Mouse (Mus musculus): ENCODE results near the gene Pxylp1. TPM values are rescaled to one million over a fixed set of nuclear protein-coding genes. Genes with fewer than 3 reads are reported as not detected.
"Not testable (repeated sequence)": the region's sequence is repeated elsewhere in the genome, so short reads cannot be mapped to it uniquely, and the experiment has no call there.

Pxylp1 gene
- 41.1 and 41.3 TPM in 2 replicates for polyA plus RNA-seq (2014; fragmentation: Nextera tagmentation; extraction: Ambion mirVana)

DNA sequence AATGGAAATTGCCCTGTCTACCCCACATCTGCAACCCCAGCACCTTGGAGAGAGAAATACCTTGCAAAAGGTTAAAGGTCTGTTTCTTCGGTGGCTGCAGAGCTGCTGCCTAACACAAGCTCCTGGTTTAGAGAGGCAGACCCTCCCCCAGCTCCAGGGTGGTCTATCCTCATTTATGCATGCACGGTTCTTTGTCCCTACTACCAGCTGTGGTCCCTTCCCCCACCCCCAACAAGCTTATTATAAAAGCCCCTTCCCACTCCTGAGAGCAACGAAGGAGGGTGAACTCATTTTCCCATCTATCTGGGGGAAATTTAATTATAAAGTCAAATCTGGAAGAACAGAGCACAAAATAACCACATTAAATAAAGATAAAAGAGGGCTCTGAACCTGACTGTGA is at the start of gene Pxylp1:
TSS of gene Pxylp1 (minus strand) at position 124 of the 400 bp plus-strand sequence.
- peaks cover 7 to 13% of the 10 kb centered on the region in 2 experiments for H3K4me1 ChIP-seq (ENCODE audit: control insufficient read depth in 2 of 2, insufficient read depth in 2 of 2, low read length in 2 of 2)
- H3K4me3 ChIP-seq (ENCODE audit: control insufficient read depth in 1 of 2, insufficient read depth in 1 of 2, low read depth in 1 of 2, low read length in 2 of 2), result no peak within 1 kb of the TSS
- no peak within 1 kb of the TSS for H3K4me2 ChIP-seq (ENCODE audit: low read length)
- WGBS, result 43% methylated on average over 3 of the region's 3 CpGs
- ATAC-seq (ENCODE audit: insufficient number of reproducible peaks, insufficient read depth, low FRiP score, low read depth), result no peak
- H3K9ac ChIP-seq (ENCODE audit: low read length), result no peak within 1 kb of the TSS
- no peaks in the 10 kb centered on the region for H3K9me3 ChIP-seq (ENCODE audit: control insufficient read depth, low read length)
- no peaks in the 10 kb centered on the region for H3K27me3 ChIP-seq (ENCODE audit: control insufficient read depth, insufficient read depth, low read length)
- no peak within 1 kb of the TSS for H3K27ac ChIP-seq (replicated peaks in 1 of 2; ENCODE audit: control insufficient read depth in 1 of 2, insufficient read depth in 1 of 2, low read depth in 2 of 2, low read length in 2 of 2)
- H3K36me3 ChIP-seq (ENCODE audit: control insufficient read depth, insufficient read depth, low read length), result no peaks in the 10 kb centered on the region

DNA sequence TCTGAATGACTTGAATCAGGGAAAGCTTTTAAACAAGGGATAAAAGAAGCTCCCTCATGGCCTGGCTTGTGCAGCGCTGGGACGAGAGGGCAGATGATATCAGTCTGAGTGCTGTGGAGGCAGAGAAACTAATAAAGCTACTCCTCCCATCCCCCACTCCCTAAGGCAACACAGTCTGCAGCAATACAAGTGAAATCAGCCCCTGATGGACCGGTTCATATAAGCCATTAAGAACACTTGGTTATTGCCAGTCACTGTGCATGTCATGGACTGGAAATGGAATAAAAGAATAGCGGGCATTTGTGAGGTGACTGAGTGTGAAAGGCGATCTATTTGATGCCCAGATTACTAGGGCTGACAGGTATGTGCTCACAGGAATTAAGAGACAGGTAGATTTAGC is 46.4 kb upstream of the Pxylp1 start:
- Histone ChIP-seq H3K4me1 (ENCODE audit: control insufficient read depth in 2 of 2, insufficient read depth in 2 of 2, low read length in 2 of 2) (no peaks in the 10 kb centered on the region; a peak in 1 of 4 replicates), H3K27ac (replicated peaks in 1 of 2; ENCODE audit: control insufficient read depth in 1 of 2, insufficient read depth in 1 of 2, low read depth in 2 of 2, low read length in 2 of 2) (no peak overlapping the region), H3K36me3 (ENCODE audit: control insufficient read depth, insufficient read depth, low read length) (peaks cover 30% of the 10 kb centered on the region), H3K9me3 (ENCODE audit: control insufficient read depth, low read length) (0 out of 2 replicates have a peak, but pooled peaks cover 11% of the 10 kb centered on the region), H3K4me3 (ENCODE audit: control insufficient read depth in 1 of 2, insufficient read depth in 1 of 2, low read depth in 1 of 2, low read length in 2 of 2) (no peak overlapping the region), H3K4me2 (ENCODE audit: low read length) (no peak overlapping the region), H3K9ac (ENCODE audit: low read length) (no peak overlapping the region), H3K27me3 (ENCODE audit: control insufficient read depth, insufficient read depth, low read length) (no peaks in the 10 kb centered on the region; the same call in 1 of the 2 replicates)
- ATAC-seq (ENCODE audit: insufficient number of reproducible peaks, insufficient read depth, low FRiP score, low read depth), result no peak
- WGBS, result 70% methylated on average over 5 of the region's 5 CpGs

DNA sequence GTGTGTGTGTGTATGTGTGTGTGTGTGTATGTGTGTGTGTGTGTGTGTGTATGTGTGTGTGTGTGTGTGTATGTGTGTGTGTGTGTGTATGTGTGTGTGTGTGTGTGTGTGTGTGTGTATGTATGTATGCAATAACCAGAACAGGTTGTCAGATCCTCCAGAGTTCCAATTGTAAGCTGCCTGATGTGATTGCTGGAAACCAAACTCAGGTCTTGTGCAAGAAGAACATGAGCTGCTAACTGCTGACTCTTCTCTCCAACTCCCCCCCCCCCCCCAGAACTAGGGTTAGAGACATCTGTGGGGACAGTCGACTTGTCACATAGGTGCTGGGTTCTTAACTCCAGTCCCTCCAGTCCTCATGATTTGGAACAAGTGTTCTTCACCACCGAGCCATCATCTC is 44.0 kb upstream of the Pxylp1 start:
- H3K9ac ChIP-seq (ENCODE audit: low read length); ATAC-seq (ENCODE audit: insufficient number of reproducible peaks, insufficient read depth, low FRiP score, low read depth); H3K27me3 ChIP-seq (ENCODE audit: control insufficient read depth, insufficient read depth, low read length); H3K27ac ChIP-seq (replicated peaks in 1 of 2; ENCODE audit: control insufficient read depth in 1 of 2, insufficient read depth in 1 of 2, low read depth in 2 of 2, low read length in 2 of 2); H3K4me1 ChIP-seq (ENCODE audit: control insufficient read depth in 2 of 2, insufficient read depth in 2 of 2, low read length in 2 of 2); H3K36me3 ChIP-seq (ENCODE audit: control insufficient read depth, insufficient read depth, low read length); H3K4me3 ChIP-seq (ENCODE audit: control insufficient read depth in 1 of 2, insufficient read depth in 1 of 2, low read depth in 1 of 2, low read length in 2 of 2); H3K4me2 ChIP-seq (ENCODE audit: low read length): not testable (repeated sequence)
- WGBS, result 87% methylated on average over 2 of the region's 2 CpGs
- H3K9me3 ChIP-seq (ENCODE audit: control insufficient read depth, low read length), result 0 out of 2 replicates have a peak, but pooled peaks cover 11% of the 10 kb centered on the region

DNA sequence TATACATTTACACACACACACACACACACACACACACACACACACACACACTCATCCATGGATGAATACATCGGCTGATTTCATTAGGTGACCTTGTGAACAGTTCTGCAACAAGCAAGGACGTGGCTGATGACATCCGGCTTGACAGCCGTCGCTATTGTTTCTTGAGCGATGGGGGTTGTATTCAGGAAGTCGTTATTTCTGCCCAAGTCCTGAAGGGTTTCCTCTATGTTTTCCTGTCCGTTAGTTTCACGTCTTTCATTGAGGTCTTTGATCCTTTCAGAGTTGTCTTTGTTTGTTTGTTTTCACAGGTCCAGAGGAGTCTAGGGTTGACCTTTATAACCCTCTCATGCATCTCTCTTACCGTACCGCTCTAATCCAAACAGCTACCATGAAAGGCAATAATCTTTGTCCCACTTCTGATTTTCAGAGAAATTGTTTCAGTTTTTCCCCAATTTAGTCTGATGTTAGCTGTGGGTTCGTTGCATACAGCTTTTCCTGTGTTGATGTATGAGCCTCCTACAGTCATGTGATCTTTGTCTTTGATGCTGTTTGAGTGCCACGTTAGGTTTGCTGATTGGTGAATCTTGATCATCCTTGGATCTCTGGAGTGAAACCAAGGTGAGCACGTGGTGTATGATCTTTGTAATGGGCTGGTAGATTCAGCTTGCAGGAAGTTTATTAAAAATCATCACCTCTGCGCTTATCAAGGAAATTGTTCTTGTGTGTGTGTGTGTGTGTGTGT is 43.3 kb upstream of the Pxylp1 start:
- Histone ChIP-seq H3K9me3 (ENCODE audit: control insufficient read depth, low read length) (0 out of 2 replicates have a peak, but pooled peaks cover 7% of the 10 kb centered on the region), H3K27ac (replicated peaks in 1 of 2; ENCODE audit: control insufficient read depth in 1 of 2, insufficient read depth in 1 of 2, low read depth in 2 of 2, low read length in 2 of 2) (no peak overlapping the region), H3K4me3 (ENCODE audit: control insufficient read depth in 1 of 2, insufficient read depth in 1 of 2, low read depth in 1 of 2, low read length in 2 of 2) (no peak overlapping the region), H3K4me2 (ENCODE audit: low read length) (no peak overlapping the region), H3K9ac (ENCODE audit: low read length) (no peak overlapping the region), H3K36me3 (ENCODE audit: control insufficient read depth, insufficient read depth, low read length) (peaks cover under 1% of the 10 kb centered on the region; the same call in 1 of the 2 replicates), H3K4me1 (ENCODE audit: control insufficient read depth in 2 of 2, insufficient read depth in 2 of 2, low read length in 2 of 2) (no peaks in the 10 kb centered on the region; a peak in 1 of 4 replicates), H3K27me3 (ENCODE audit: control insufficient read depth, insufficient read depth, low read length) (0 out of 2 replicates have a peak, but pooled peaks cover 3% of the 10 kb centered on the region)
- no peak for ATAC-seq (ENCODE audit: insufficient number of reproducible peaks, insufficient read depth, low FRiP score, low read depth)
- 52% methylated on average over 15 of the region's 15 CpGs for WGBS

DNA sequence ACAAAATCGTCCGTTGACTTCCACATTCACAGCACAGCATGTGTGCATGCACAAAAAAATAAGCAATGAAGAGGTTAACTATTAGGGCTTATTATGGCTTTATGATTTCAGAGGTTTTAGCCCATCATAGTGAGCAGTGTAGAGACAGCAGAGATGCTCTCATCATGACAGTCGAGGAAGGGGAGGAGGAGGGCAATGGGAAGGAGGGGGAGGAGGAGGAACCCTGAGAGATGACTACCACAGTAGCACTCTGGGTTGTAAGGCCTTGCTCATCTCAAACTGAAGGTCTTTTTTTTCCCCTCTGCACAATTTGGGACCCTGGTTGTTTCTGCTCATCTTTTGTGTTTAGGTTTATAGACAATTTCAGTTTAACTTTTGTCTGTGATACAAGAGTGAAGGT is 42.3 kb upstream of the Pxylp1 start:
- no peak for ATAC-seq (ENCODE audit: insufficient number of reproducible peaks, insufficient read depth, low FRiP score, low read depth)
- Histone ChIP-seq H3K4me1 (ENCODE audit: control insufficient read depth in 2 of 2, insufficient read depth in 2 of 2, low read length in 2 of 2) (no peaks in the 10 kb centered on the region; a peak in 1 of 4 replicates), H3K27ac (replicated peaks in 1 of 2; ENCODE audit: control insufficient read depth in 1 of 2, insufficient read depth in 1 of 2, low read depth in 2 of 2, low read length in 2 of 2) (no peak overlapping the region), H3K9me3 (ENCODE audit: control insufficient read depth, low read length) (0 out of 2 replicates have a peak, but pooled peaks cover 5% of the 10 kb centered on the region), H3K4me3 (ENCODE audit: control insufficient read depth in 1 of 2, insufficient read depth in 1 of 2, low read depth in 1 of 2, low read length in 2 of 2) (no peak overlapping the region), H3K4me2 (ENCODE audit: low read length) (no peak overlapping the region), H3K36me3 (ENCODE audit: control insufficient read depth, insufficient read depth, low read length) (no peaks in the 10 kb centered on the region; the same call in 1 of the 2 replicates), H3K9ac (ENCODE audit: low read length) (no peak overlapping the region), H3K27me3 (ENCODE audit: control insufficient read depth, insufficient read depth, low read length) (0 out of 2 replicates have a peak, but pooled peaks cover 3% of the 10 kb centered on the region)
- WGBS, result 70% methylated on average over 3 of the region's 3 CpGs

DNA sequence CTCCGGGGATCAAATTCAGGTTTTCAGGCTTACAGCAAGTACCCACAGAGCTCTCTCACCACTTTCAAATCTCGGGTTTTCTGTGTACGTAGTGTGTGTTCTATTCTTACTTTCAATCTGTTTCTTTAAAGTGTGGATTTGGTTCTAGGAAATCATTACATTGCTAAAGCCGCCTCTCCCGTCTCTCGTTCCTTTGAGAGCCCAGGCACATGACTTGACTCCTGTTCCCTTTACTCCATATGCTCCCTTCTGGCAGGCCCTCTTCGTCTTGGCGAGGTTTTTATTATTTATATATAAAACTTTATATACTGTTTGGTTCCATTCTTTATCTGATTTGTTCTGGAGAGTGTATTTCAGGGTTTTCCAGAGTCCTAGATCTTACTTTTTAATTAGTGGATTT is 40.3 kb upstream of the Pxylp1 start:
- no peak for ATAC-seq (ENCODE audit: insufficient number of reproducible peaks, insufficient read depth, low FRiP score, low read depth)
- 88% methylated on average over 8 of the region's 8 CpGs for WGBS

DNA sequence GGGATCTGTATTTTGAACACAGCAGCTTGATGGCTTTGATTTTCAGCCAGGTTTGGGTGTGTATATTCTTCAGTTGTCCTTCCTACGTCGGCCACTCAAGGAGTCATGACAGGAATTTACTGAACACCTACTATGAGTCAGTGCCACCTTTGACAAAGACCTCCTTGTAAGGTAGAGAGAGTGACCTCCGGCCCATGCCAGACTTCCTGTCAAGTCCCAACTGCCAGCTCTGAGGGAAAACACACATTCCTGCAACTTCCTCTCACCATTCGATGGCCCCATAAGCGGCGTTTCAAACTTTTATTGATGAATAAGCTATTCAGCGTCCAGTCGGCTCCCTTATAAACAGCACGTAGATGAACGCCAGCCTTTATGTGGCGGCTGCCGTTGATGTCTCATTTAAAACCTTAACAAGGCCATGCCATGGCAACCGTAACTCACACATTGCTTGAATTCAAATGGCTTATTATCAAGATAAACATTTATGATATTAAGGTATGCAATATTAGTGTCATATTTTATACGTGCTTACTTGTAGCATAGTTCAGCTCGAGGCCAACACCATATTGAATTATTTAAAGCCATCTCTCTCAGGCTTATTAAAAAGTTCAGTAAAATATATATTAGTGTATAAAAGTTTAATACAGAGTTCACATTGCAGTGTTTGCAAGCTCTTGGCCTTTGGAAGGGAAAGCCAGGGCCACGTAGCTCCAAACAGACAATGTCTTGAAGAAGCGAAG is 31.3 kb upstream of the Pxylp1 start:
- Histone ChIP-seq H3K9ac (ENCODE audit: low read length) (no peak overlapping the region), H3K27me3 (ENCODE audit: control insufficient read depth, insufficient read depth, low read length) (peaks cover 4% of the 10 kb centered on the region; the same call in 1 of the 2 replicates), H3K4me1 (ENCODE audit: control insufficient read depth in 2 of 2, insufficient read depth in 2 of 2, low read length in 2 of 2) (no peaks in the 10 kb centered on the region), H3K9me3 (ENCODE audit: control insufficient read depth, low read length) (peaks cover 10% of the 10 kb centered on the region; the same call in 1 of the 2 replicates), H3K4me3 (ENCODE audit: control insufficient read depth in 1 of 2, insufficient read depth in 1 of 2, low read depth in 1 of 2, low read length in 2 of 2) (no peak overlapping the region), H3K4me2 (ENCODE audit: low read length) (no peak overlapping the region), H3K27ac (replicated peaks in 1 of 2; ENCODE audit: control insufficient read depth in 1 of 2, insufficient read depth in 1 of 2, low read depth in 2 of 2, low read length in 2 of 2) (no peak overlapping the region), H3K36me3 (ENCODE audit: control insufficient read depth, insufficient read depth, low read length) (no peaks in the 10 kb centered on the region)
- 78% methylated on average over 17 of the region's 17 CpGs for WGBS
- ATAC-seq (ENCODE audit: insufficient number of reproducible peaks, insufficient read depth, low FRiP score, low read depth), result no peak

More for the DNA sequence above, 40.3 kb upstream of the Pxylp1 start:
- Histone ChIP-seq H3K36me3 (ENCODE audit: control insufficient read depth, insufficient read depth, low read length) (no peaks in the 10 kb centered on the region; the same call in 1 of the 2 replicates), H3K9me3 (ENCODE audit: control insufficient read depth, low read length) (0 out of 2 replicates have a peak, but pooled peaks cover 5% of the 10 kb centered on the region), H3K27me3 (ENCODE audit: control insufficient read depth, insufficient read depth, low read length) (peaks cover 7% of the 10 kb centered on the region; the same call in 1 of the 2 replicates), H3K4me1 (ENCODE audit: control insufficient read depth in 2 of 2, insufficient read depth in 2 of 2, low read length in 2 of 2) (no peaks in the 10 kb centered on the region; a peak in 1 of 4 replicates), H3K4me2 (ENCODE audit: low read length) (no peak overlapping the region), H3K9ac (ENCODE audit: low read length) (no peak overlapping the region), H3K4me3 (ENCODE audit: control insufficient read depth in 1 of 2, insufficient read depth in 1 of 2, low read depth in 1 of 2, low read length in 2 of 2) (no peak overlapping the region), H3K27ac (replicated peaks in 1 of 2; ENCODE audit: control insufficient read depth in 1 of 2, insufficient read depth in 1 of 2, low read depth in 2 of 2, low read length in 2 of 2) (no peak overlapping the region)

Data from heart, embryonic 14.5 days (tissue).